Mouse (Mus musculus) small intestine, adult 2 months (tissue): ENCODE measurements around the gene Esyt1.

Experiments used
- CTCF ChIP-seq: fragments of 200-500 bp; IDR thresholded peaks from 2 replicates; pipeline ENCODE4 v1.5.1; 2012; ENCODE audit warnings: low read depth, mild to moderate bottlenecking, control low read depth, inconsistent platforms, low read length, moderate library complexity, mixed read lengths; ENCODE audit not compliant: insufficient replicate concordance, insufficient read length; ENCODE audit errors: extremely low read depth
- POLR2A ChIP-seq: fragments of 200-500 bp; IDR thresholded peaks from 2 replicates; pipeline ENCODE4 v1.6.1; 2012; ENCODE audit warnings: low read depth, mild to moderate bottlenecking, control low read depth, inconsistent platforms, low read length, moderate library complexity

- no peak for TF ChIP-seq CTCF
- no peak for TF ChIP-seq POLR2A
Observed at GRCm38 (mm10) chr10:128504012-128504411, 21.7 kb downstream of the Esyt1 start.
